Mouse (Mus musculus) heart, postnatal 4 days (tissue): ENCODE data around the gene Ppm1b. TPM values are rescaled to one million over a fixed set of nuclear protein-coding genes. Genes with fewer than 3 reads are reported as not detected.

Experiments used
- DNase-seq: peaks from one replicate; pipeline ENCODE4 v3.0.0; 2021
- total RNA-seq, 2 experiments: library from RNA; stranded (reverse); gene quantifications; 2 replicates each; pipeline ENCODE4 v1.2.3; 2021

Ppm1b gene
- total RNA-seq, 2 experiments from 2014 or later = 85.6 to 91.3 TPM

- DNase-seq = no peak
Observed at GRCm38 (mm10) chr17:85072383-85072782, 115.8 kb downstream of the Ppm1b start.

- no peak for DNase-seq
Observed at GRCm38 (mm10) chr17:85073214-85073613, 116.7 kb downstream of the Ppm1b start.

Other genes with a start within 250 kb of the Ppm1b start
- gene Lrpprc, start 166.0 kb upstream of the Ppm1b start, total RNA-seq = 100 to 1,000 TPM; 146 to 149 TPM
- under 1 TPM; 0.16 to 0.26 TPM for gene Slc3a1, start 71.6 kb downstream of the Ppm1b start, total RNA-seq
- gene Prepl, start 133.5 kb downstream of the Ppm1b start, total RNA-seq = 100 to 1,000 TPM; 117 to 118 TPM
- 1 to 10 TPM; 4.1 to 5.3 TPM for gene Camkmt, start 133.8 kb downstream of the Ppm1b start, total RNA-seq